Mouse (Mus musculus) brown adipose tissue, adult 24 weeks (tissue): ENCODE results near the gene Gk5. TPM values are rescaled to one million over a fixed set of nuclear protein-coding genes. Genes with fewer than 3 reads are reported as not detected.

Source experiments
- H3K27ac ChIP-seq: fragments of 200-500 bp; replicated peaks from 2 replicates; pipeline ENCODE4 v1.5.1; 2012; ENCODE audit warnings: low read depth, mild to moderate bottlenecking, low read length
- H3K4me1 ChIP-seq: fragments of 200-500 bp; 2 replicates; pipeline ENCODE4 v1.6.1; 2012; ENCODE audit warnings: low read length, mixed read lengths; ENCODE audit not compliant: control insufficient read depth, insufficient read depth, insufficient read length
- H3K4me3 ChIP-seq: fragments of 200-500 bp; 2 replicates; pipeline ENCODE4 v1.5.1; 2012; ENCODE audit warnings: low read depth, mild to moderate bottlenecking, low read length, moderate library complexity; ENCODE audit not compliant: insufficient read depth
- polyA plus RNA-seq: library from polyadenylated mRNA; stranded (reverse); fragments of >200 nt; gene quantifications from 2 replicates; pipeline ENCODE4 v1.2.4, GENCODE M21; 2012; ENCODE audit not compliant: missing spikeins, insufficient read depth, insufficient read length

Gk5 gene
- polyA plus RNA-seq, 1 experiment: 4.1 TPM

DNA sequence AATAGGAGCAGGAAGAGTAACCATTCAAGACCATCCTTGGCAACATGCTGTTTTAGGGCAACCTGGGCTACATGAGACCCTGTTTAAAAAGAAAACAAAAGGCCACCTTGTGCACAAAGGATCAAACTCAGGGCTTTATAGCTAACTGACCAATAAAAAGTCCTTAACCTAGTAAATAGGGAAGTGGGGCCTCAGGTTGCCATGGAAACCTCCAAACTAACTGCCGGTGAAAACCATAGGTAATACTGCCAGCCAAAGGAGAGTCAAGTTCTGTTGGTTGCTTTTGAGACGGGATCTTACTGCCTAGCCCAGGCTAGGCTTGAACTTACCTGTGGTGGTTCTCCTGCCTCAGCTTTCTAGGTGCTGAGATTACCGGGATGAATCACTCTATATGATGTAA is 51.4 kb downstream of the Gk5 start:
- H3K4me3 ChIP-seq: no peak overlapping the region
- H3K4me1 ChIP-seq: no peaks in the 10 kb centered on the region
- no peak overlapping the region for H3K27ac ChIP-seq

DNA sequence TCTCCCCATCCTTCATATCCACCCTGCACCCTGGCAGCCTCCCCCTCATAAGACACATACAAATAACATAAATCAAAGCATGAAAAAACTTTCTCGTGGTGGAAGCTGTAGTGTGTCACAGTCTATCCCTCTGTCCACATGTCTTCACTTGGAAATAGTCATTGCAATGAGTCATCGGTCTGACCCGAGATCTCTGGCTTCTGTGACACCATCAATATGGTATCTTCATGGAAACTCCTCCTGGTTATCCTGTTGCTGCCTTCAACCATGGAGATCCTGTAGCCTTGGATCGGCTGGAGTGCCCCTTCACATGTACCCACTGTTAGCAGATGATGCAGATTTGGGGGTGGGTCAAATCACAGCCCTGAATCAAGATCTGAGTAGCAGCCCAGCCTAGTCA is 65.7 kb downstream of the Gk5 start:
- no peaks in the 10 kb centered on the region for H3K4me1 ChIP-seq
- H3K4me3 ChIP-seq: no peak overlapping the region
- H3K27ac ChIP-seq: no peak overlapping the region

DNA sequence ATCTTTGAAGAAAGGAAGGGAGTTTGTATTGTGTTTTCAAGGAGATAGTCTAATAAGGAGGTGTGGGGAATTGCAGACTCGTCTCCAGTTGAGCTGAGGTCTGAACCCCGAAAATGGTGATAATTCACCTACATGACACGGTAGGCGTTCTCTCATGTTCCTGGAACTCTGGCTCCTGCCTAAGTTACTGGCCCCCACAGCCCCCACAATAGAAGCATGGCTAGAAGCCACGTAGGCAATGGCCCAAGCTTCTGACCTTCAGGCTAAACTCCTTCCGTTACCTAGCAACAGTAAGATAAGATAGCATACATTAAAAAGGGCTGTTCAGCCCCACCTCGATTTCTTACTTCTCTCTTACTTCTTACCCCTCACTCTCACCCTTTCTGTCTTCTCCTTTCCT is 67.5 kb downstream of the Gk5 start:
- Histone ChIP-seq H3K4me3 (no peak overlapping the region), H3K4me1 (no peaks in the 10 kb centered on the region), H3K27ac (no peak overlapping the region)

DNA sequence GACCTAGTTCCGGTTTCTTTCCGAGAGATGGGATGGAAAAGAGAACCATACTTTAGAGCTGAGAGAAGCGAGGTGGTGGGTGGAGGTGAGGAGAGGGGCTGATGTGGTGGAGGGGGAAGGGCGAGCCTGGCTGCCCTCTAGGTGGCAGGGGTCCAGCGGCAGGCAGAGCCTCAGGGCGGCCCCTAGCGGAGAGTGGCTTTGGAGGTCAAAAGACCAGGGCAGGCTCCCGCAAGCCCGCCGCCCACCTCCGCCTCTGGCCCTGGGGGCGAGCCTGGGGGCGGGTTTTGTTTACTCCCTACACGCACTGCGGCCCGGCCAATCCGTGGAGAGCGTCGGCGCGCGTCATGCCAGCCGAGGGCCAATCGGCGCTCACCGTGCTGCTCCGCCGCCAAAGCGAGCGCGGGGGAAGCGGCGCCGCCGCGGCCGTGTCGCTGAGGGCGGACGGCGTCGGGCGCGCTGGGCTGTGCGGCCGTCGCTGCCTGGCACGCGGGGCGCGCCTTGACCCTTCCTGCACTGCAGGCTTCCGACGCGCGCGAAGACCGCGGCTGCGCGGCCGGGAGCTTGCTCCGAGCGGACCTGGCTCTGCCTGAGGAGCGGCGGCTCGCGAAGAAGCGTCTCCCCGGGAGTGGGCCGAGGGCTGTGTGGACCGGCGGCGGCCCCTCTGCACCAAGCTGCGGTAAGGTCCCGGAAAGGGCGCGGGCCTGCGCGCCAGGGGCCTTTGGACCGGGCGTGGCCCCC is 76.9 kb downstream of the Gk5 start, which contains the start of gene Tfdp2:
Gene Tfdp2, plus strand, starts transcription at position 391 of the 738 bp plus-strand sequence.
- Histone ChIP-seq H3K27ac (no peak within 1 kb of the TSS), H3K4me3 (peak within 1 kb of the TSS; percentile 82), H3K4me1 (no peaks in the 10 kb centered on the region)

DNA sequence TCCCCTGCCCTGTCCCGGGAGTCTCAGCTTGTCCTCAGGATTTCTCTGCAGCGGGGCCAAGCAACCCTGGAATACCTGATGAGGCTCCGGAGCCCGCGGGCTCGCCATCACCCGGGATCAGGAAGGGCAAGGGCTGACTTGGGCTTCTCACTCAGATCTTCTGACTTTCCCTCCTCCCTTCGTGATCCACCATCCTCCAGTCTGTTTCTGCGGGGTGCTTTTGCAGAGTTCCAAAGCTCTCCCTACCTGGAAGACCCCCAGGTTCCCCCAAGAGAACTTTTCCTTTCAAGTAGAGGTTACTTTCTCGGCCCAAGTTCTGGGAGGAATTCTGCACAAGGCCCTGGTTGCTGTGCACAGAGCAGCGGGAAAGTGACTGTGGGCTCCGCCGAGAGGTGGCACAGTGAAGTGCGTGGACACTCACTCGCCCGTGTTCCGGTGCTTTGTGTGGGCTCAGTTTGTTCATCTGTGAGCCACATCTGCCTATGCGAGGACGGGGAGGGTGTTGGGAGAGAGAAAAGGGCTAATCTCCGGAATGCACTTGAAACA is 77.5 kb downstream of the Gk5 start:
- Histone ChIP-seq H3K4me1 (no peaks in the 10 kb centered on the region), H3K27ac (no peak overlapping the region), H3K4me3 (peak overlapping the region; percentile 82)

DNA sequence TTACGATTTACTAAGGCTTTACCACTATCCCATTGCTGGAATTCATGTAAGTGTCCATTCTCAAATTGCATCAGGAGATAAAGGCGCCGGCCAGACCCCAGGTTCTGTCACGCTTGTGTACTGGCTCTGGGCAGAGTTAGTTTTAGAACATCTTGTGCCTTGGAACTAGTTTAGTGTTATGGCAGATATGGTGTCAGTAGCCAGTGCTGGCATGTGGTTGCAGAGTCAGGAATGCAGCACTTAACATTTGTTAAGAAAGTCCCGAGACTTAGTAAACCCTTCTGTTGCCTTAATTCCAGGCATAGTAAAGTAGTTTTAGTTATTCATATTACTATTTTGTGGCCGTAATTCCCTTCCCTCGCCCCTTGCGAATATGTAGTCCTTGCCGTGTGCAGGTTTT is 78.6 kb downstream of the Gk5 start:
- H3K4me3 ChIP-seq: no peak overlapping the region
- H3K4me1 ChIP-seq: no peaks in the 10 kb centered on the region
- H3K27ac ChIP-seq: no peak overlapping the region

DNA sequence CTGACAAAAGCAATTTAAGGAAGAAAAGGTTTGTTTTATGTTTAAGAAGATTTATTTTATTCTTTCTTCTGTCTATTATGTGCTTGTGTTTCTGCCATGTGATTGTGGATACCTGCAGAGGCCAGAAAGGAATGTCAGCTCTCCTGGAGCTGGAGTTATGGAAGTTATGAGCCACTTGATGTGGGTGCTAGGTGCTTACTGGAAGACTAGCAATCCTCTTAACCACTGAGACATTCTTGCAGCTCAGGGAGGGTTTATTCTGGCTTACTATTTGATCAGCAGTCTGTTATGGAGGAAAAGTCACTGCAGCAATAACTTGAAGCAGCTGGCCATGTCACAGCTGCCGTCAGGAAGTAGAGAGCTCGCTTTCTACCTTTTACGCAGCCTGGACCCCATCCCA is 84.5 kb downstream of the Gk5 start:
- no peak overlapping the region for H3K4me3 ChIP-seq
- no peak overlapping the region for H3K27ac ChIP-seq
- H3K4me1 ChIP-seq: no peaks in the 10 kb centered on the region

DNA sequence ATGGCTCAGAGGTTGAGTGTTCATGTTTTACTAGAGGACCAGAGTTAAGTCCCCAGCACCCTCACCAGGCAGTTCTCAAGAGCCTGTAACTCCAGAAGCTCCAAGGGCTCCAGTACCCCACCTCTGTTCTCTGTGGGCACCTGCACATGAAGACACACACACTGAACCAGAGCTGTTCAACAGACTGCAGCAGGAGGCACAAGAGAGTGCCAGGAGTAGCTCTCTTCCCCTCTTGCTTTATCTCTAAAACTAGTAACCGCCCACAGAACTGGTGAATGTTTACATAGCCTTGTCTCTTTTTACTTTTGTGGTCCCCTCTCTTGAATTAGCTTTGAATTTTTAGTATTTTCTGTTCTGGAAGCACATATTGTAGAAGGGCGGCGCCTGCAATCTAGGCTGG is 88.3 kb downstream of the Gk5 start:
- no peaks in the 10 kb centered on the region for H3K4me1 ChIP-seq
- no peak overlapping the region for H3K4me3 ChIP-seq
- no peak overlapping the region for H3K27ac ChIP-seq

DNA sequence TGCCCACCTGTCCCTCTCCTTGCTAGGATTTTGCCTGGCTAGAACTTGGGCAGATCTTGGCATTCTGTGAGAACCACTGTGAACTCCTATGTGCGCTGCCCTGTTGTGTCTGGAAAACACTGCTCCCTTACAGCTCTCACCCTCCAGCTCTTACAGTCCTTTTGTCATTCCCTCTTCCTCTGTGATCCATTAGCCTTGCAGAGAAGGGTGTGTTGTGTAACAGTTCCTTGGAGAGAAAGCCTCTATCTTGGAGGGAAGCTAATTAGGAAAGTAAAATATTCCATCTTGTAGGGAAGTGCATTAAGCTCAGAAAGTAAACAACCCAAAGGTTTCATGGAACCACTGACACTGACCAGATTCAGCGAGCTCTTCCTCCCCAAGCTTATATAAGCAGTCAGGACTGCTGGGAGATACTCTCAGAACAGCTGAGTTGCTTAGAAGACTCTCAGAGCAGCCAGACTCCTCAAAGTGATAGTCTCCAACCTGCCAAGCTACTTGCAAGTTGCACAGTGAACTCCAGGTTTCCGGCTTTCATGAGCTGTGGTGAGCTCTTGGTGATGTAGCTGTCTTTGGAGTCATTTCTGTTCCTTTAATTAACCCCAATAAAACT is 94.0 kb downstream of the Gk5 start:
- Histone ChIP-seq H3K27ac (no peak overlapping the region), H3K4me1 (no peaks in the 10 kb centered on the region), H3K4me3 (no peak overlapping the region)

DNA sequence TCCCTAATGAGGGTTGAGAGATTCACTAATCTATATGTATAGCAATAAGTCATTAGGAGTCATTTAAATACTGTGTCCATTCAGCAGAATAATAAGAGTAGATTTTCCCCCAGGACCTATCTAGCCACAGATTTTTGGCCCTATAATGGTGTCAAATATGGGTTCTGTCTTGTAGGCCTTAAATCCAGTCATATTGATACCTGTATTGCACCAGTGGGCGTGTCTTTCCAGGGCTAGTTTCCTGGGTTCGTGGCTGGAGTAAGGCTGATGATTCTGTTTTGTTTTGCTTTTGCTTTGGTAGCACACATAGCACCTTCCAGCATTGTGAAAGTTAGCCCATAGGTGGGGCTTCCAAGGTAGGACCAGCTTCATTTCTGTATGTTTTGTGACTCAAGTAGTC is 95.0 kb downstream of the Gk5 start:
- Histone ChIP-seq H3K4me1 (no peaks in the 10 kb centered on the region), H3K27ac (no peak overlapping the region), H3K4me3 (no peak overlapping the region)

DNA sequence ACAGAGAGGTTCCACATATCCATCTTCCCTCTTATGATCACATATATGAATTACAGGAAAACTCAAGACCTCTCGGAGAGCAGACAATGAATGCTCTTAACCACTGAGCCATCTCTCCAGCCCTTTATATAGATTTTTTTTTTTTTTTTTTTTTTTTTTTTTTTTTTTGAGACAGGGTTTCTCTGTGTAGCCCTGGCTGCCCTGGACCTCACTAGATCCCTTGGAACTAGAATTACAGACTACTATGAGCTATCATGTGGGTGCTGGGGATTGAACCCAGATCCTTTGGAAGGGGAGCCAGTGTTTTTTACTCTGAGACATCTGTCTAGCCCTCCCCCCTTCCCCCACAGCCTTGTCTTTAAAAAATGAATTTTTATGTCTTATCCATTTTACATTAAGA is 98.1 kb downstream of the Gk5 start:
- no peak overlapping the region for H3K27ac ChIP-seq
- no peaks in the 10 kb centered on the region for H3K4me1 ChIP-seq
- H3K4me3 ChIP-seq: no peak overlapping the region

DNA sequence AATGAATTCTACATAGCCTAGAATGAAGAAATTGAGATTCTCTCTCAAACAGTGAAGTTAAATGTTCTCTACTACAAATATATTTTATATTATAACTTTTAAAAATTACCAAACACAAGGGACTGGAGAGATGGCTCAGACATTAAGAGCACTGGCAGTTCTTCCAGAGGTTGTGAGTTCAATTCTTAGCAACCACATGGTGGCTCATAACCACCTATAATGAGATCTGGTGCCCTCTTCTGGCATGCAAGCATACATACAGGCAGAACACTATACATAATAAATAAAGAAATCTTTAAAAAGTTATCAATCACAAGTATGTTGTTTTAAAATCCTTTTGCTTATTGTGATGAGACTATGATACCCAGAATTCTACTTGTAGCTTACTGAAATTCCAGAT is 98.6 kb downstream of the Gk5 start:
- Histone ChIP-seq H3K4me1 (no peaks in the 10 kb centered on the region), H3K4me3 (no peak overlapping the region), H3K27ac (no peak overlapping the region)

DNA sequence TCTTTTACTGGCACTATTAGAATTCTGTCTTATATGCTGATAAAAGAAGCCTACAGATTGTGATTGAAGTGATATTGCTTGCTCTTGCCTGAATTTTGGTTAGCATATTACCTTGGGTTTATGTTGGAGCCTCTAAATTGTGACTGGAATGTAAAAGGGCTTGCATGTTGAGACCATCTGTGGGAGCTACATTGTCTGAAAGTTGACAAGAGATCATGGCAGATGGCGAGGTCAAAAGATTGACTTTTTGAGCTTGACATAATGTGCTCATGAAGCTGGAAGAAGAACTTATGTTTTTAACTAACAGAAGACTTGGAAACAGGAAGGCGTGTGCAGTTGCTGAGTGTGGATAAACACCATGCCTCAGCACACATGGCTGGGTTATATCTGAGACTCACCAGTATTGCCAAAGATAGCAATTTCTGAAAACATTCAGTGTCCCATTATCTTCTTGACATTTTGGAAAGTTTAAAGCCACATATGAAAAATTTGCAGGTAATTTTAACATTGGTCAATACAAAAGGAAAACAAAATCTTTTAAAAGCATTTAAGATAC is 100.0 kb downstream of the Gk5 start:
- Histone ChIP-seq H3K27ac (no peak overlapping the region), H3K4me3 (no peak overlapping the region), H3K4me1 (no peaks in the 10 kb centered on the region)

DNA sequence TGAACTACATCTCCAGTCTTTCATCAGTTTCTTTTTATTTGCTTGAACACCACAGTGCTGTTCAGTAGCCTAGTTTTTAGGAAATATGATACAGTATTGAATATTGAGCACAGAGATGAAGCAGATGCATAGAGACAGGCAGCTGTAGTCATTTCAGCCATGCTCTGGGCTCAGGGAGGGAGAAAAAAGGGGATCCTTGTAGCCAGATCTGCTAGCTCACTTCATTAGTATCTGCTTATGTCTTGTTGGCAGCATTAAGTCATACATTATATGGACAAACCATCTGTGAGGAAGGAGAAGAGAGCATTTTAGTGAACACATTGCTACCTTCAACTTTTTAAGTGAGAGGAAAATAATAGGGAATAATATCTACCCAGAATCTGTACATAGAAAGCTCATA is 101.3 kb downstream of the Gk5 start:
- no peaks in the 10 kb centered on the region for H3K4me1 ChIP-seq
- no peak overlapping the region for H3K27ac ChIP-seq
- H3K4me3 ChIP-seq: no peak overlapping the region

DNA sequence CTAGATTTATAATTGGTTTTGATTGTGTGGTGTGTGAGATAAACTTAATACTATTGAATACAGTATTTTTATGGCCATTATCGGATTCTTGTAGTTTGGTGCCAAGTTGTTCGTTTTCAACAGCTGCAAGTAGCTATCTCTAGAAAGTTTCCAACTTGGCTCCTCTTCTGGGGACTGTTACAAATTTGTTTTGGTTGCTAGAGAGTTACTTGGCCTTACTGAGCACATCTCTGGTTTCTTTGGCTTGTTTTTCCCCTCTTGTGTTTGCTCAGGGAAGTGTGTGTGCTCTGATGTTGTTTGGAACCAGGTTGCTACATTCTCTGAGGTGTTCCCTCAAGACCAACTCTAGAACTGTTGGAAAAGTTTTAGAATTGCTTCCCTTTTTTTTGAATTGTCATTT is 104.1 kb downstream of the Gk5 start:
- no peak overlapping the region for H3K27ac ChIP-seq
- H3K4me1 ChIP-seq: no peaks in the 10 kb centered on the region
- H3K4me3 ChIP-seq: no peak overlapping the region

DNA sequence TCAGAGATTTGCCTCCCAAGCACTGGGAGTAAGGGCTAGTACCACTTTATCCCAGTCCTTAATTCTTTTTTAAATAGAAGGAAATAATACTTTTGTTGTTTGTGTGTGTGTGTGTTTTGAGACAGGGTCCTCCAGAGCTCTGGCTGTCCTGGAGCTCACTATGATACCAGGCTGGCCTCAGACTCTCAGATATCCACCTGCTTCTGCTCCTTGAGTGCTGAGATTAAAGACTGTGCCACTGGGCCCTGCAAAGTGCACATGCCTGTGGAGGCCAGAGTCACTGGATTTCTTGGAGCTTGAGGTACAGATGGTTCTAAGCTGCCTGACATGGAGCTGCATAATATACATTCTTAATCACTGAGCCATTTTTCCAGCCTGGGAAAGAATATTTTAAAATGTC is 109.1 kb downstream of the Gk5 start:
- Histone ChIP-seq H3K27ac (no peak overlapping the region), H3K4me1 (no peaks in the 10 kb centered on the region), H3K4me3 (no peak overlapping the region)
